Mouse (Mus musculus): ENCODE measurements around the gene Gm17175. TPM values are rescaled to one million over a fixed set of nuclear protein-coding genes. Genes with fewer than 3 reads are reported as not detected.
"Not testable (repeated sequence)": the region's sequence is repeated elsewhere in the genome, so short reads cannot be mapped to it uniquely, and the experiment has no call there.

Gene Gm17175
- polyA plus RNA-seq (2014; fragmentation: Nextera tagmentation; extraction: Ambion mirVana): not detected in 2 replicates

GRCm38 (mm10) chr14:51573963-51574362 lies at the start of gene Gm17175:
Gene Gm17175 (minus strand): TSS chr14:51574063.
- H3K36me3 ChIP-seq (replicated peaks; ENCODE audit: control insufficient read depth, insufficient read depth); ATAC-seq (ENCODE audit: low FRiP score); H3K9me3 ChIP-seq (ENCODE audit: control insufficient read depth, low read length); H3K4me1 ChIP-seq (replicated peaks; ENCODE audit: control insufficient read depth, insufficient read depth, low read length); H3K27me3 ChIP-seq (ENCODE audit: control insufficient read depth, insufficient read depth, low read length); DNase-seq (ENCODE audit: low spot score); H3K4me3 ChIP-seq (replicated peaks; ENCODE audit: low read length); H3K4me2 ChIP-seq (replicated peaks); H3K27ac ChIP-seq; H3K9ac ChIP-seq: not testable (repeated sequence)
- 98% methylated on average over 2 of the region's 2 CpGs for WGBS

GRCm38 (mm10) chr14:51611210-51611609 lies 37.3 kb upstream of the Gm17175 start, which contains the start of gene Gm17078:
Gene Gm17078 (minus strand): TSS chr14:51611310.
- H3K27ac ChIP-seq: no peak within 1 kb of the TSS
- H3K9ac ChIP-seq: no peak within 1 kb of the TSS
- DNase-seq (ENCODE audit: low spot score): no peak
- 94% methylated on average over 1 of the region's 1 CpGs for WGBS
- H3K4me3 ChIP-seq (replicated peaks; ENCODE audit: low read length): no peak within 1 kb of the TSS
- no peak within 1 kb of the TSS for H3K4me2 ChIP-seq (replicated peaks)
- ATAC-seq (ENCODE audit: low FRiP score): no peak
- no peaks in the 10 kb centered on the region for H3K27me3 ChIP-seq (ENCODE audit: control insufficient read depth, insufficient read depth, low read length)
- no peaks in the 10 kb centered on the region for H3K36me3 ChIP-seq (replicated peaks; ENCODE audit: control insufficient read depth, insufficient read depth)
- H3K9me3 ChIP-seq (ENCODE audit: control insufficient read depth, low read length): no peaks in the 10 kb centered on the region
- no peaks in the 10 kb centered on the region for H3K4me1 ChIP-seq (replicated peaks; ENCODE audit: control insufficient read depth, insufficient read depth, low read length)

- not testable (repeated sequence) for H3K4me2 ChIP-seq (replicated peaks); H3K27ac ChIP-seq; H3K27me3 ChIP-seq (ENCODE audit: control insufficient read depth, insufficient read depth, low read length); H3K9ac ChIP-seq; DNase-seq (ENCODE audit: low spot score); H3K4me1 ChIP-seq (replicated peaks; ENCODE audit: control insufficient read depth, insufficient read depth, low read length); H3K36me3 ChIP-seq (replicated peaks; ENCODE audit: control insufficient read depth, insufficient read depth); ATAC-seq (ENCODE audit: low FRiP score); H3K4me3 ChIP-seq (replicated peaks; ENCODE audit: low read length); H3K9me3 ChIP-seq (ENCODE audit: control insufficient read depth, low read length)
- WGBS: 95% methylated on average over 4 of the region's 4 CpGs
Observed at GRCm38 (mm10) chr14:51592039-51592438, 18.2 kb upstream of the Gm17175 start, which contains the start of gene Gm17174. Gene Gm17174 (minus strand): TSS chr14:51592139.

GRCm38 (mm10) chr14:51552490-51552889 lies 21.4 kb downstream of the Gm17175 start, which contains the start of gene Gm5622:
Gene Gm5622 (plus strand): TSS chr14:51552790.
- H3K9me3 ChIP-seq (ENCODE audit: control insufficient read depth, low read length): no peaks in the 10 kb centered on the region
- WGBS: 96% methylated on average over 4 of the region's 4 CpGs
- H3K36me3 ChIP-seq (replicated peaks; ENCODE audit: control insufficient read depth, insufficient read depth): no peaks in the 10 kb centered on the region
- no peak within 1 kb of the TSS for H3K4me2 ChIP-seq (replicated peaks)
- H3K27ac ChIP-seq: no peak within 1 kb of the TSS
- no peaks in the 10 kb centered on the region for H3K27me3 ChIP-seq (ENCODE audit: control insufficient read depth, insufficient read depth, low read length)
- H3K4me3 ChIP-seq (replicated peaks; ENCODE audit: low read length): no peak within 1 kb of the TSS
- ATAC-seq (ENCODE audit: low FRiP score) (no peak), DNase-seq (ENCODE audit: low spot score) (no peak)
- H3K9ac ChIP-seq: no peak within 1 kb of the TSS
- H3K4me1 ChIP-seq (replicated peaks; ENCODE audit: control insufficient read depth, insufficient read depth, low read length): no peaks in the 10 kb centered on the region

Other genes with a start within 250 kb of the Gm17175 start
- gene Gm7247, start 212.3 kb downstream of the Gm17175 start, polyA plus RNA-seq (2014; fragmentation: Nextera tagmentation; extraction: Ambion mirVana): not detected in 2 replicates
- not detected in 2 replicates for gene Vmn2r88, start 163.2 kb downstream of the Gm17175 start, polyA plus RNA-seq (2014; fragmentation: Nextera tagmentation; extraction: Ambion mirVana)
- gene Vmn2r89, start 122.2 kb downstream of the Gm17175 start, polyA plus RNA-seq (2014; fragmentation: Nextera tagmentation; extraction: Ambion mirVana): not detected in 2 replicates
- not detected in 2 replicates for gene Gm5622, start 21.3 kb downstream of the Gm17175 start, polyA plus RNA-seq (2014; fragmentation: Nextera tagmentation; extraction: Ambion mirVana)
- gene Gm17174, start 18.1 kb upstream of the Gm17175 start, polyA plus RNA-seq (2014; fragmentation: Nextera tagmentation; extraction: Ambion mirVana): not detected in 2 replicates
- gene Gm17078, start 37.2 kb upstream of the Gm17175 start, polyA plus RNA-seq (2014; fragmentation: Nextera tagmentation; extraction: Ambion mirVana): not detected in 2 replicates
- not detected in 2 replicates for gene Gm4181, start 61.6 kb upstream of the Gm17175 start, polyA plus RNA-seq (2014; fragmentation: Nextera tagmentation; extraction: Ambion mirVana)
- gene Gm17079, start 121.4 kb upstream of the Gm17175 start, polyA plus RNA-seq (2014; fragmentation: Nextera tagmentation; extraction: Ambion mirVana): not detected in 2 replicates
- not detected in 2 replicates for gene Gm5800, start 143.1 kb upstream of the Gm17175 start, polyA plus RNA-seq (2014; fragmentation: Nextera tagmentation; extraction: Ambion mirVana)
- not detected in 2 replicates for gene Ang4, start 199.5 kb upstream of the Gm17175 start, polyA plus RNA-seq (2014; fragmentation: Nextera tagmentation; extraction: Ambion mirVana)
- gene AY358078, start 226.0 kb upstream of the Gm17175 start, polyA plus RNA-seq (2014; fragmentation: Nextera tagmentation; extraction: Ambion mirVana): not detected in 2 replicates

All from hindbrain, embryonic 14.5 days (tissue).